Mouse (Mus musculus) forebrain, embryonic 14.5 days (tissue): Measurements from ENCODE around the gene Asic1. TPM values are rescaled to one million over a fixed set of nuclear protein-coding genes. Genes with fewer than 3 reads are reported as not detected.

Experiments used
- ATAC-seq: fragments of 200-750 bp; cut with Nextera tagmentation; 2 replicates; pipeline ENCODE4 v1.8.0; 2017; ENCODE audit warnings: mild to moderate bottlenecking, moderate library complexity
- DNase-seq: peaks from one replicate; pipeline ENCODE4 v3.0.0-alpha.2; 2015; ENCODE audit warnings: low spot score
- H3K27ac ChIP-seq: fragments of 300-500 bp; sonication (generic); 2 replicates; pipeline ENCODE4 v1.5.1; 2014; ENCODE audit warnings: low read depth, mild to moderate bottlenecking, control low read depth, low read length, moderate library complexity
- H3K27me3 ChIP-seq: fragments of 300-500 bp; sonication (generic); replicated peaks from 2 replicates; pipeline ENCODE4 v1.6.1; 2014; ENCODE audit warnings: low read length, control low read depth, mixed read lengths; ENCODE audit not compliant: control insufficient read depth, insufficient read depth
- H3K36me3 ChIP-seq: fragments of 300-500 bp; sonication (generic); 2 replicates; pipeline ENCODE4 v1.6.1; 2014; ENCODE audit warnings: low read length, control low read depth; ENCODE audit not compliant: control insufficient read depth, insufficient read depth
- H3K4me1 ChIP-seq: fragments of 300-500 bp; sonication (generic); 2 replicates; pipeline ENCODE4 v1.6.1; 2014; ENCODE audit warnings: antibody characterized with exemption, low read length, control low read depth; ENCODE audit not compliant: control insufficient read depth, insufficient read depth
- H3K4me2 ChIP-seq: fragments of 300-500 bp; sonication (generic); 2 replicates; pipeline ENCODE4 v1.6.1; 2014; ENCODE audit warnings: mild to moderate bottlenecking, control low read depth, low read length
- H3K4me3 ChIP-seq: fragments of 300-500 bp; sonication (generic); 2 replicates; pipeline ENCODE4 v1.5.1; 2014; ENCODE audit warnings: low read depth, low read length, control low read depth
- H3K9ac ChIP-seq: fragments of 300-500 bp; sonication (generic); 2 replicates; pipeline ENCODE4 v1.6.1; 2014; ENCODE audit warnings: mild to moderate bottlenecking, low read length, control low read depth, moderate library complexity
- H3K9me3 ChIP-seq: fragments of 300-500 bp; sonication (generic); replicated peaks from 2 replicates; pipeline ENCODE4 v1.6.1; 2016; ENCODE audit warnings: low read length, control low read depth, mixed read lengths; ENCODE audit not compliant: control insufficient read depth
- WGBS: fragments of 180-500 bp; shearing (Covaris S2); extraction: QIAGEN DNeasy Blood & Tissue Kit; methylation state at CpG from one replicate; pipeline ENCODE4 v1.1.7; 2014; 5-methylcytosine and 5-hydroxymethylcytosine counted together
- polyA plus RNA-seq: library from polyadenylated mRNA; unstranded; fragments of >200 nt; fragmentation: Nextera tagmentation; extraction: Ambion mirVana; gene quantifications from 2 replicates; pipeline ENCODE4 v1.2.1, GENCODE M21; 2014

The Asic1 gene
- polyA plus RNA-seq, 1 experiment from 2014 or later, result 15.6 TPM

GRCm38 (mm10) chr15:99648326-99648725, 21.8 kb upstream of the Asic1 start:
- Histone ChIP-seq H3K4me2 (peak overlapping the region; percentile 85), H3K4me1 (peaks cover 44% of the 10 kb centered on the region), H3K9me3 (no peaks in the 10 kb centered on the region), H3K4me3 (no peak overlapping the region), H3K27ac (peak overlapping the region; percentile 64), H3K9ac (peak overlapping the region; percentile 38; the same call in 1 of the 2 replicates), H3K27me3 (no peaks in the 10 kb centered on the region), H3K36me3 (no peaks in the 10 kb centered on the region)
- 14% methylated on average over 4 of the region's 4 CpGs for WGBS
- ATAC-seq, result no peak
- DNase-seq, result peak; percentile 66

- peak overlapping the region; percentile 80 for H3K4me3 ChIP-seq
- no peaks in the 10 kb centered on the region for H3K9me3 ChIP-seq
- H3K4me2 ChIP-seq, result peak overlapping the region; percentile 85
- 35% methylated on average over 6 of the region's 6 CpGs for WGBS
- peaks cover 47% of the 10 kb centered on the region for H3K4me1 ChIP-seq
- peaks cover 4% of the 10 kb centered on the region; the same call in 1 of the 2 replicates for H3K27me3 ChIP-seq
- H3K27ac ChIP-seq, result peak overlapping the region; percentile 11; the same call in 1 of the 2 replicates
- DNase-seq (no peak), ATAC-seq (no peak)
- H3K9ac ChIP-seq, result peak overlapping the region; percentile 47; the same call in 1 of the 2 replicates
- no peaks in the 10 kb centered on the region for H3K36me3 ChIP-seq
Observed at GRCm38 (mm10) chr15:99649067-99649761, 21.0 kb upstream of the Asic1 start.

- DNase-seq, result no peak
- 45% methylated on average over 2 of the region's 2 CpGs for WGBS
- Histone ChIP-seq H3K27me3 (peaks cover 13% of the 10 kb centered on the region; the same call in 1 of the 2 replicates), H3K4me1 (peaks cover 41% of the 10 kb centered on the region), H3K9me3 (no peaks in the 10 kb centered on the region), H3K27ac (no peak overlapping the region), H3K36me3 (no peaks in the 10 kb centered on the region), H3K4me3 (peak overlapping the region; percentile 80), H3K4me2 (peak overlapping the region; percentile 85), H3K9ac (peak overlapping the region; percentile 78; the same call in 1 of the 2 replicates)
- ATAC-seq, result no peak
Observed at GRCm38 (mm10) chr15:99650304-99650703, 19.9 kb upstream of the Asic1 start.

GRCm38 (mm10) chr15:99651163-99651872, 18.9 kb upstream of the Asic1 start, which contains the start of gene Racgap1:
Racgap1 (minus strand) TSS chr15:99651656.
- peak within 1 kb of the TSS; percentile 80 for H3K4me3 ChIP-seq
- under 1% methylated on average over 66 of the region's 68 CpGs for WGBS
- H3K4me2 ChIP-seq, result peak within 1 kb of the TSS; percentile 85
- DNase-seq (peak; percentile 99), ATAC-seq (peak; percentile 96)
- peak within 1 kb of the TSS; percentile 27; the same call in 1 of the 2 replicates for H3K27ac ChIP-seq
- peak within 1 kb of the TSS; percentile 78 for H3K9ac ChIP-seq
- no peaks in the 10 kb centered on the region for H3K36me3 ChIP-seq
- H3K27me3 ChIP-seq, result peaks cover 15% of the 10 kb centered on the region; the same call in 1 of the 2 replicates
- no peaks in the 10 kb centered on the region for H3K9me3 ChIP-seq
- peaks cover 36% of the 10 kb centered on the region for H3K4me1 ChIP-seq

- Histone ChIP-seq H3K4me1 (peaks cover 35% of the 10 kb centered on the region), H3K4me3 (peak overlapping the region; percentile 80), H3K9me3 (no peaks in the 10 kb centered on the region), H3K27ac (no peak overlapping the region), H3K9ac (no peak overlapping the region), H3K36me3 (no peaks in the 10 kb centered on the region), H3K27me3 (peaks cover 15% of the 10 kb centered on the region; the same call in 1 of the 2 replicates), H3K4me2 (peak overlapping the region; percentile 51)
- ATAC-seq (no peak; the same call in 1 of the 2 replicates), DNase-seq (no peak)
- 76% methylated on average over 10 of the region's 10 CpGs for WGBS
Observed at GRCm38 (mm10) chr15:99651984-99652872, 17.9 kb upstream of the Asic1 start.

- no peak overlapping the region for H3K27ac ChIP-seq
- peaks cover 27% of the 10 kb centered on the region for H3K4me1 ChIP-seq
- H3K4me2 ChIP-seq, result peak overlapping the region; percentile 39
- 0 out of 2 replicates have a peak overlapping the region, but pooled peaks have one; percentile 40 for H3K9ac ChIP-seq
- no peak overlapping the region for H3K4me3 ChIP-seq
- no peaks in the 10 kb centered on the region for H3K9me3 ChIP-seq
- DNase-seq (no peak), ATAC-seq (no peak)
- 13% methylated on average over 8 of the region's 8 CpGs for WGBS
- no peaks in the 10 kb centered on the region for H3K36me3 ChIP-seq
- peaks cover 15% of the 10 kb centered on the region; the same call in 1 of the 2 replicates for H3K27me3 ChIP-seq
Observed at GRCm38 (mm10) chr15:99653291-99653690, 16.9 kb upstream of the Asic1 start.

GRCm38 (mm10) chr15:99653876-99654275, 16.3 kb upstream of the Asic1 start:
- H3K4me3 ChIP-seq, result no peak overlapping the region
- peak overlapping the region; percentile 40; the same call in 1 of the 2 replicates for H3K9ac ChIP-seq
- 4% methylated on average over 19 of the region's 21 CpGs for WGBS
- DNase-seq (no peak), ATAC-seq (no peak)
- H3K4me2 ChIP-seq, result peak overlapping the region; percentile 39
- H3K27ac ChIP-seq, result no peak overlapping the region
- peaks cover 15% of the 10 kb centered on the region; the same call in 1 of the 2 replicates for H3K27me3 ChIP-seq
- no peaks in the 10 kb centered on the region for H3K9me3 ChIP-seq
- no peaks in the 10 kb centered on the region for H3K36me3 ChIP-seq
- peaks cover 22% of the 10 kb centered on the region for H3K4me1 ChIP-seq

- H3K4me2 ChIP-seq, result no peak overlapping the region
- no peak overlapping the region for H3K27ac ChIP-seq
- WGBS, result 48% methylated on average over 9 of the region's 9 CpGs
- H3K27me3 ChIP-seq, result peaks cover 15% of the 10 kb centered on the region; the same call in 1 of the 2 replicates
- DNase-seq (no peak), ATAC-seq (no peak)
- no peaks in the 10 kb centered on the region for H3K36me3 ChIP-seq
- H3K4me1 ChIP-seq, result peaks cover 6% of the 10 kb centered on the region; the same call in 1 of the 2 replicates
- no peak overlapping the region for H3K4me3 ChIP-seq
- H3K9ac ChIP-seq, result no peak overlapping the region
- H3K9me3 ChIP-seq, result no peaks in the 10 kb centered on the region
Observed at GRCm38 (mm10) chr15:99655956-99656355, 14.2 kb upstream of the Asic1 start.
